Mouse (Mus musculus): ENCODE results near the gene Fbf1. TPM values are rescaled to one million over a fixed set of nuclear protein-coding genes. Genes with fewer than 3 reads are reported as not detected.
A peak's percentile ranks its signal among the peaks of the same experiment; 100 is the strongest.

Gene Fbf1
- polyA plus RNA-seq, 1 experiment from 2014 or later: 37.3 TPM

DNA sequence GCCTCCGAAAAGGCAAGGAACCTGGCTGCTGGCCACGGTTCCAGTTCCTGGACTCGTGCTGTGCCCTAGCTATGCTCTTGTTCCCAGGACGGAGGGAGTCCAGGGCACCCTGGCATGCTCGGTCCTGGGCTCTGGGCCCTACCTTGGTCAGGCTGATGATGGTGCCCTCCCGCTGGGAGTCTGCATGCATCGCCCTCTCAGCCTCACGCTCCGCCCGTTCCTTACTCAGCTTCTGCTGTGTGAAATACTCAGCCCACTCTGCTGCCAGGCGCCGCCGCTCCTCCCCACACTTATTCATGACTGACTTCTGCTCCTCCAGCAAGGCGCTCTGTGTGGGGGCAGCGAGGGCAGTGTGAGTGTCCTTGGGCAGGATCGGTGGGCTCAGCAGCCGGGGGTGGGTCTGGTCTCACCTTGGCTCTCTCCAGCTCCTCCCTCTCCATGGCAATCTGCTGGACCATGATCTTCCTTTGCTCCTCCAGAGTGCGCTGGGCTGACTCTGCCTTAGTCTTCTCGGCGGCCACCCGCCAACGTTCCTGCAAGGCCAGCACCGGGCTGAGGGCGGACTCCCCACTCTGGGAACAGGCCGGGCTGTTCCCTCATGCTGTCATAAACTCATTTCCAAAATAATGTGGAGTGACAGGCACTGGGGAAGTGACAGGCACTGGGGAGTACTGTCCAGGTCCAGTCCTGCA is 21.5 kb downstream of the Fbf1 start:
- 75% methylated on average over 25 of the region's 25 CpGs for WGBS
- peak; percentile 60 for ATAC-seq (ENCODE audit: low read depth)
- no peak overlapping the region; the same call in 1 of the 2 replicates for H3K9ac ChIP-seq (ENCODE audit: low read length)

DNA sequence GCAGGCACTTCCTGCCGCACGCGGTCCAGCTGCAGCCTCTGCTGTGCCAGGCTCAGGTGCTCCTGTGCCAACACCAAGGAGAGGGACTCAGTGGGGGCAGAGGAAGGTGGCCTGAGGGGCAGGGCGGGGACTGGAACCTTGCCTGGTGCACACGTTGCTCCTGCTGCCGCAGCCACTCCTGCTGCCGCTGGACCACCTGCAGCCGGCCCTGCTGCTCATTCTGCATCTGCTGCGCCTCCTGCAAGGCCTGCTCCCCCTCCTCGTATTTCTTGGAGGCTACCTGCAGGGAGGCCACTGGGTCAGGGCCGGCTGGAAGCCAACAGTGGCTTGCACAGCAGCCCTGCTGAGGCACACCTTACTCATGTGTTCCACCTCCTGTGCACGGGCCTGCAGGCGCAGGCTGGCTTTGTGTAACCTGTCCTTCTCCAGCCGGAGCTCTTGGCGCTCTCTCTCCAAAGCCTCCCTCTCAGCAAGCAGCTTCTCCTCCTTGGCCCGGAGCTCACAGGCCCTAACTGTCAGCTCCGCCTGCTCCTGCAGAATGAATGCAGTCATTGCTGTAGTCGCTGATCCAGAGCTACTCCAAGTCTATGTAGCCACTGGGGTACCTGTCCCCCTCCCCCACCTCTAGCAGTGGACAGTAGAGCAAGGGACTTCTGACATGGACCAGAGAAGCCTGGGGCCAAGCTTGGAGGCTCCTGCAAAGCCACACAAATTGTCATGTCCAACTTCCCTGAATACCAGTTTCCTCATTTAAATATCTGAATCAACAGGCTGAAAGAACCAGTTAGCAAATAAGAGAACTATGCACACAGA is 22.3 kb downstream of the Fbf1 start:
- 0 out of 2 replicates have a peak, but pooled peaks cover 4% of the 10 kb centered on the region for H3K4me1 ChIP-seq (replicated peaks; ENCODE audit: control insufficient read depth, insufficient read depth, low read length)
- H3K9me3 ChIP-seq (ENCODE audit: control insufficient read depth, low read length): no peaks in the 10 kb centered on the region
- H3K4me3 ChIP-seq (ENCODE audit: low read length): no peak overlapping the region
- H3K27ac ChIP-seq (ENCODE audit: low read length): peak overlapping the region; percentile 80
- H3K9ac ChIP-seq (ENCODE audit: low read length): 0 out of 2 replicates have a peak overlapping the region, but pooled peaks have one; percentile 23
- peaks cover 38% of the 10 kb centered on the region for H3K36me3 ChIP-seq (ENCODE audit: control insufficient read depth, insufficient read depth, low read length)
- peak; percentile 30; the same call in 1 of the 2 replicates for ATAC-seq (ENCODE audit: low read depth)
- H3K4me2 ChIP-seq (ENCODE audit: low read depth, low read length): no peak overlapping the region
- no peaks in the 10 kb centered on the region for H3K27me3 ChIP-seq (ENCODE audit: control insufficient read depth, insufficient read depth, low read depth, low read length)
- WGBS: 65% methylated on average over 18 of the region's 18 CpGs

More for the DNA sequence above, 21.5 kb downstream of the Fbf1 start:
- H3K27me3 ChIP-seq (ENCODE audit: control insufficient read depth, insufficient read depth, low read depth, low read length): no peaks in the 10 kb centered on the region
- peaks cover 42% of the 10 kb centered on the region for H3K36me3 ChIP-seq (ENCODE audit: control insufficient read depth, insufficient read depth, low read length)
- H3K4me2 ChIP-seq (ENCODE audit: low read depth, low read length): no peak overlapping the region
- no peaks in the 10 kb centered on the region for H3K9me3 ChIP-seq (ENCODE audit: control insufficient read depth, low read length)
- H3K27ac ChIP-seq (ENCODE audit: low read length): peak overlapping the region; percentile 80
- no peak overlapping the region for H3K4me3 ChIP-seq (ENCODE audit: low read length)
- H3K4me1 ChIP-seq (replicated peaks; ENCODE audit: control insufficient read depth, insufficient read depth, low read length): 0 out of 2 replicates have a peak, but pooled peaks cover 4% of the 10 kb centered on the region

DNA sequence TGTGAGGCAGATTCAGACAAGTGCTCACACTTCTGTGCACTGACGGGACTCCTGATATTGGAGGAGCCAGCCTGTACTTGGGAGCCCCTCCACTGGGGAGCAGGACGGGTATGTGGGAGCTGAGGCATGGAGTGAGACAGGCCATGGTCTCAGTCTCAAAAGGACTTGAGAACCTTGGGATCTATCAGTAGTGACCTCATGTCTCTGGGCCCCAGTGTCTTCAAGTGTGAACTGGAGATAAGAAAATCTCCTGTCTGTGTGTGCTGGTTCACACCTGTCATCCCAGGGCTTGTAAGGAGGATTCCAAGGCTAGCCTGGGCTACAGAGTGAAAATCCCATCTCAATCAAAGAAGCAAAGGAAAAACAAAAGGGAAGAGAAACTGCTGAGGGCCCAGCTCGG is 24.5 kb downstream of the Fbf1 start:
- no peak for ATAC-seq (ENCODE audit: low read depth)
- peaks cover 31% of the 10 kb centered on the region for H3K36me3 ChIP-seq (ENCODE audit: control insufficient read depth, insufficient read depth, low read length)

DNA sequence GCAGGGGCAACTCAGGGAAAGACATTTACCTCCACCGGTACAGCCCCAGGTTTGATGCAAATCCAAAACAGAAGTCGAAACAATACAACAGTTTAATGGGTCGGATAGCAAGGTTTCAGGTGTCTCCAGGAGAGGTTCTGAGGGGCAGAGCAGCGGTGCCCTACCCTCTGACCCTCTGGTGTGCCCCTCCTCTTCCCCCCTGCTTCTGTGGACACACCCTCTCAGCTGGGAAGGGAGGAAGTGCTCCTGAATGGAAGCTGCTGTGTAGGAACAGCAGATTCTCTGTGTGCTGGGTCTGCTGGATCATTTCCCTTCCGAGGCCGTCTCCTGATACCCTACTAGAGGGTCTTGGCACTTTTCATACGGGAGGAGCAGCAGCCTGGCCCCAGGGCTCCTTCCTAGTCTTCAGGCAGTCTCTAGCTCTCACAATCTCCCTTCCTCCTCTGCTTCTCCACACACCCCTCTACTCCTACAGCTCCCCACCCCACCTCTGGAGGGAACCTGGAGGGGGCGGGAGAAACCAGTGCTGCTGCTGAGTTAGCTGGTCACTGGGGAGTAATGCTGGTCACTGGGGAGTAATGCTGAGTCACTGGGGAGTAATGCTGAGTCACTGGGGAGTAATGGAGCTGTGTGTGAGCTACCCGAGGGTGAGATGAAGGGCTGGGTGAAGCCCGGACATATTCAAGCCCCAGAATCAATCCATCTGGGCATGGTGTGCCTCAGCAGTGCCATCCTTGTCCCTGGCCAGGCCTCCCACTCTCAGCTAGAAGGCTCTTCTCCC is 25.6 kb downstream of the Fbf1 start:
- Histone ChIP-seq H3K27ac (ENCODE audit: low read length) (no peak overlapping the region), H3K4me1 (replicated peaks; ENCODE audit: control insufficient read depth, insufficient read depth, low read length) (peaks cover 11% of the 10 kb centered on the region), H3K4me3 (ENCODE audit: low read length) (no peak overlapping the region), H3K4me2 (ENCODE audit: low read depth, low read length) (no peak overlapping the region), H3K9me3 (ENCODE audit: control insufficient read depth, low read length) (no peaks in the 10 kb centered on the region), H3K36me3 (ENCODE audit: control insufficient read depth, insufficient read depth, low read length) (peaks cover 26% of the 10 kb centered on the region), H3K27me3 (ENCODE audit: control insufficient read depth, insufficient read depth, low read depth, low read length) (no peaks in the 10 kb centered on the region), H3K9ac (ENCODE audit: low read length) (no peak overlapping the region)
- WGBS: 68% methylated on average over 10 of the region's 10 CpGs
- ATAC-seq (ENCODE audit: low read depth): no peak

More for the DNA sequence above, 24.5 kb downstream of the Fbf1 start:
- Histone ChIP-seq H3K4me1 (replicated peaks; ENCODE audit: control insufficient read depth, insufficient read depth, low read length) (0 out of 2 replicates have a peak, but pooled peaks cover 4% of the 10 kb centered on the region), H3K9me3 (ENCODE audit: control insufficient read depth, low read length) (no peaks in the 10 kb centered on the region), H3K27ac (ENCODE audit: low read length) (no peak overlapping the region), H3K4me2 (ENCODE audit: low read depth, low read length) (no peak overlapping the region), H3K27me3 (ENCODE audit: control insufficient read depth, insufficient read depth, low read depth, low read length) (no peaks in the 10 kb centered on the region), H3K4me3 (ENCODE audit: low read length) (no peak overlapping the region), H3K9ac (ENCODE audit: low read length) (no peak overlapping the region)
- 86% methylated on average over 3 of the region's 3 CpGs for WGBS

DNA sequence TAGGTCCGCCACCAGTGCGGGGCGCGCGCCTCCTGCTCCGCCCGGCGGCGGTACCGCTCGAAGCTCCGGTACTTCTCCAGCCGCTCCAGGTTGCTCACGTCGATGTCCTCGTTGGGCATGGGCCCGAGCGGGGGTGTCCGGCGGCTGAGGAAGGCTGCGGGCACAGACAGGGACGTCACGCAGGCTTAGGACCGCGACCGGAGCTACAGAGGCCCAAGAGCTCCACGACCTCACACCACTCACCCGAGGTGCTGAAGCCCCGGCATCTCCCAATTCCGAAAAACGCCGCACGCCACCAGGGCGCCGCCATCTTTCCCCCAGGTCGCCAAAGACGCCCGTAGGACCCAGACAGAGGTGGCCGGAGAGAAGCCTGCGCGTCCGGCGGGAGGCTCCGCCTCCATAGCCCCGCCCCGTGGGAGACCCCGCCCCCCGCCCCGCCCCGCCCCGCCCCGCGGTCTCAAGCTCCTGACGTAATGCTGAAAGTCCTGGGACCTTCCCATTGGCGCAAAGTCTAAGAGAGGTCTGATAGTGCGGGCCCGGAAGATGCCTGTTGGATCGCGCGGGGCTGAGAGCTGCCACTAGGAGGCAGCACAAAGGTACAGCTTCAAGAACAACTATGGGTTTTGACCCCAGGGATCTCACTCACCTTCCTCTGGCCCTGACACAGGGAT is 29.4 kb downstream of the Fbf1 start, which contains the start of gene Mrpl38:
Mrpl38 (minus strand) TSS at position 401 of the 671 bp plus-strand sequence.
- H3K36me3 ChIP-seq (ENCODE audit: control insufficient read depth, insufficient read depth, low read length): peaks cover 13% of the 10 kb centered on the region

DNA sequence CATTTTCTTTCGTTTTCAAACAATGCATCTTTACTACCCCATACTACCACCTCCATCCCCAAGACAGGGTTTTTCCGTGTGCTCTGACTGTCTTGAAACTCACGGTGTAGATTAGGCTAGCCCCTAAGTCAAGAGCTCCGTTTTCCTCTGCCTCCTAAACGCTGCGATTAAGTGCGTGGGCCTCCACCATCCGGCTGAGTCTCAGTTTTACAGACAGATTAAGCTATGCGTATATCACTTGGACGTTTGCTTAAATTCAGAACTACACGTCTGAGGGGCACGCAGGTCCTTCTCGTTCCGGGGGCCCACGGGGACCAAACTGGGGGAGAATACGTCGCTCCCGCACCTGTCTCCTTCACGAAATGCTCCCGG is 29.9 kb downstream of the Fbf1 start:
- Histone ChIP-seq H3K4me3 (ENCODE audit: low read length) (peak overlapping the region; percentile 92), H3K4me1 (replicated peaks; ENCODE audit: control insufficient read depth, insufficient read depth, low read length) (peaks cover 7% of the 10 kb centered on the region), H3K4me2 (ENCODE audit: low read depth, low read length) (peak overlapping the region; percentile 77), H3K9ac (ENCODE audit: low read length) (peak overlapping the region; percentile 79), H3K9me3 (ENCODE audit: control insufficient read depth, low read length) (no peaks in the 10 kb centered on the region), H3K36me3 (ENCODE audit: control insufficient read depth, insufficient read depth, low read length) (peaks cover 11% of the 10 kb centered on the region), H3K27ac (ENCODE audit: low read length) (peak overlapping the region; percentile 41), H3K27me3 (ENCODE audit: control insufficient read depth, insufficient read depth, low read depth, low read length) (no peaks in the 10 kb centered on the region)
- under 1% methylated on average over 20 of the region's 20 CpGs for WGBS
- peak; percentile 6; the same call in 1 of the 2 replicates for ATAC-seq (ENCODE audit: low read depth)

More for the DNA sequence above, 29.4 kb downstream of the Fbf1 start, which contains the start of gene Mrpl38:
- peak; percentile 97 for ATAC-seq (ENCODE audit: low read depth)
- Histone ChIP-seq H3K4me3 (ENCODE audit: low read length) (peak within 1 kb of the TSS; percentile 92), H3K9ac (ENCODE audit: low read length) (peak within 1 kb of the TSS; percentile 79), H3K27ac (ENCODE audit: low read length) (peak within 1 kb of the TSS; percentile 41), H3K4me1 (replicated peaks; ENCODE audit: control insufficient read depth, insufficient read depth, low read length) (peaks cover 7% of the 10 kb centered on the region), H3K9me3 (ENCODE audit: control insufficient read depth, low read length) (no peaks in the 10 kb centered on the region), H3K4me2 (ENCODE audit: low read depth, low read length) (peak within 1 kb of the TSS; percentile 77), H3K27me3 (ENCODE audit: control insufficient read depth, insufficient read depth, low read depth, low read length) (no peaks in the 10 kb centered on the region)
- WGBS: under 1% methylated on average over 60 of the region's 60 CpGs

DNA sequence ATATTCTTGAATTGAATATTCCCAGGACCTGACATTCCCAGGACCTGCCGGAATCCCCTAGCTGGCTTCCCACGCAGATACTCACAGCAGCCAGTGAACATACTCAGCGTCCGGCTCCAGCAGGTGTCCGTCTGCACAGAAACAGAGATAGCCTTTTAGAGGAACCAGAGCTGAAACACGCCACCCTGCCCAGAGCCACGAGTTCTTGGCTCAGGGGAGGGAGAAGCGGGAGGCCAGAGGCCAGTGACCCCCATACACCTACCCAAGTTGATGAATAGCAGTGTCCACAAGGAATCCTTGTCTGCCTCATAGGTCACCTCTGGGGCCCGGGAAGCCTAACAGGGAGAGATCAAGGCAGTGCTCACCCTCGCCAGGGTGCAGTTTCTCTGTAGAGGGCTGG is 33.8 kb downstream of the Fbf1 start:
- no peaks in the 10 kb centered on the region for H3K27me3 ChIP-seq (ENCODE audit: control insufficient read depth, insufficient read depth, low read depth, low read length)
- H3K4me1 ChIP-seq (replicated peaks; ENCODE audit: control insufficient read depth, insufficient read depth, low read length): peaks cover 21% of the 10 kb centered on the region
- H3K4me2 ChIP-seq (ENCODE audit: low read depth, low read length): no peak overlapping the region
- H3K27ac ChIP-seq (ENCODE audit: low read length): no peak overlapping the region
- no peak overlapping the region for H3K4me3 ChIP-seq (ENCODE audit: low read length)
- ATAC-seq (ENCODE audit: low read depth): no peak
- peaks cover 11% of the 10 kb centered on the region for H3K36me3 ChIP-seq (ENCODE audit: control insufficient read depth, insufficient read depth, low read length)
- no peaks in the 10 kb centered on the region for H3K9me3 ChIP-seq (ENCODE audit: control insufficient read depth, low read length)
- WGBS: 82% methylated on average over 10 of the region's 10 CpGs
- H3K9ac ChIP-seq (ENCODE audit: low read length): no peak overlapping the region

DNA sequence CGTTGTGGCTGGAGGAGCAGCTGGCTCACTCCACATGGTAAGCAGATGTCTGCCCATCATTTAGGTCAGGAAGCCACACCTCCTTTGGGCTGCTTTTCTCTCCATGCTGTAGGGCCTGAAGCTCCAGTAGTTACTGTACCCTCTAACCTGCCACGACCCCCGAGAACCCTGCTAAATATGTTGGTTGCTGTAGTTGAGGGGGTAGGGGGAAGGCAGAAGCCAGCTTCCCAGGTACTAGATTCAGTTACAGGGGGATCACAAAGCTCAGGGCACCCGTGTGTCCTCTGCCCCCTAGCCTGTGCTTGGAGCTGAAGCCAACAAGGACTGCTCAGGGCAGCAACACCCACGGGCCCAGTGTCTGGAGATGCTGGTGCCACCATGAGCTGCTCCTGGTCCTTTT is 34.5 kb downstream of the Fbf1 start:
- H3K4me1 ChIP-seq (replicated peaks; ENCODE audit: control insufficient read depth, insufficient read depth, low read length): peaks cover 21% of the 10 kb centered on the region
- no peak overlapping the region for H3K27ac ChIP-seq (ENCODE audit: low read length)
- no peaks in the 10 kb centered on the region for H3K9me3 ChIP-seq (ENCODE audit: control insufficient read depth, low read length)
- no peak overlapping the region for H3K4me3 ChIP-seq (ENCODE audit: low read length)
- no peak overlapping the region for H3K4me2 ChIP-seq (ENCODE audit: low read depth, low read length)
- ATAC-seq (ENCODE audit: low read depth): no peak
- no peaks in the 10 kb centered on the region for H3K27me3 ChIP-seq (ENCODE audit: control insufficient read depth, insufficient read depth, low read depth, low read length)
- no peak overlapping the region for H3K9ac ChIP-seq (ENCODE audit: low read length)
- peaks cover 11% of the 10 kb centered on the region for H3K36me3 ChIP-seq (ENCODE audit: control insufficient read depth, insufficient read depth, low read length)
- 75% methylated on average over 5 of the region's 5 CpGs for WGBS

All from lung, embryonic 16.5 days (tissue).